Mouse (Mus musculus) liver, postnatal 0 days (tissue): ENCODE data around the gene Eme2. TPM values are rescaled to one million over a fixed set of nuclear protein-coding genes. Genes with fewer than 3 reads are reported as not detected.

Experiments
- ATAC-seq: fragments of 200-750 bp; cut with Nextera tagmentation; 2 replicates; pipeline ENCODE4 v1.8.0; 2017; ENCODE audit warnings: mild to moderate bottlenecking, moderate library complexity
- DNase-seq: peaks from one replicate; pipeline ENCODE4 v3.0.0-alpha.2; 2016
- H3K27ac ChIP-seq: fragments of 300-500 bp; sonication (generic); 2 replicates; pipeline ENCODE4 v1.5.1; 2014; ENCODE audit warnings: antibody characterized with exemption, moderate library complexity, mild to moderate bottlenecking, low read depth
- H3K27me3 ChIP-seq: fragments of 300-500 bp; sonication (generic); 2 replicates; pipeline ENCODE4 v1.6.1; 2014; ENCODE audit warnings: low read length, control low read depth, mixed read lengths; ENCODE audit not compliant: insufficient read depth
- H3K36me3 ChIP-seq: fragments of 300-500 bp; sonication (generic); replicated peaks from 2 replicates; pipeline ENCODE4 v1.6.1; 2014; ENCODE audit warnings: mild to moderate bottlenecking, control low read depth, low read length, moderate library complexity, mixed read lengths; ENCODE audit not compliant: insufficient read depth
- H3K4me1 ChIP-seq: fragments of 300-500 bp; sonication (generic); 2 replicates; pipeline ENCODE4 v1.6.1; 2014; ENCODE audit warnings: antibody characterized with exemption, mild to moderate bottlenecking, control low read depth; ENCODE audit not compliant: insufficient read depth
- H3K4me2 ChIP-seq: fragments of 300-500 bp; sonication (generic); 2 replicates; pipeline ENCODE4 v1.6.1; 2014; ENCODE audit warnings: low read depth, mild to moderate bottlenecking, low read length, moderate library complexity, mixed read lengths
- H3K4me3 ChIP-seq: fragments of 300-500 bp; sonication (generic); 2 replicates; pipeline ENCODE4 v1.5.1; 2014; ENCODE audit warnings: low read depth, low read length
- H3K9ac ChIP-seq: fragments of 300-500 bp; sonication (generic); replicated peaks from 2 replicates; pipeline ENCODE4 v1.6.1; 2014; ENCODE audit warnings: mild to moderate bottlenecking, moderate library complexity
- H3K9me3 ChIP-seq: fragments of 300-500 bp; sonication (generic); 2 replicates; pipeline ENCODE4 v1.6.1; 2016; ENCODE audit warnings: mild to moderate bottlenecking, control low read depth, low read length, mixed read lengths
- CTCF ChIP-seq: sonication (generic); IDR thresholded peaks from 2 replicates; pipeline ENCODE4 v1.5.1; 2016; ENCODE audit warnings: antibody characterized with exemption, low read depth
- EP300 ChIP-seq: IDR thresholded peaks from 2 replicates; pipeline ENCODE4 v1.6.1; 2016; ENCODE audit warnings: antibody characterized with exemption, low read depth, mild to moderate bottlenecking
- WGBS: fragments of 180-500 bp; shearing (Covaris S2); extraction: QIAGEN DNeasy Blood & Tissue Kit; methylation state at CpG from one replicate; pipeline ENCODE4 v1.1.7; 2014; ENCODE audit not compliant: insufficient replicate concordance; 5-methylcytosine and 5-hydroxymethylcytosine counted together
- polyA plus RNA-seq: library from polyadenylated mRNA; unstranded; fragments of >200 nt; fragmentation: Nextera tagmentation; extraction: Ambion mirVana; gene quantifications from 2 replicates; pipeline ENCODE4 v1.2.1, GENCODE M21; 2015

The Eme2 gene
- polyA plus RNA-seq, 1 experiment from 2014 or later = 11.3 TPM

- Histone ChIP-seq H3K4me2 (peak overlapping the region; percentile 85), H3K36me3 (peaks cover 68% of the 10 kb centered on the region), H3K27ac (peak overlapping the region; percentile 97), H3K9me3 (no peaks in the 10 kb centered on the region), H3K4me3 (peak overlapping the region; percentile 98), H3K9ac (peak overlapping the region; percentile 98), H3K4me1 (peaks cover 23% of the 10 kb centered on the region), H3K27me3 (no peaks in the 10 kb centered on the region)
- no peak for ATAC-seq
- 61% methylated on average over 18 of the region's 18 CpGs for WGBS
- TF ChIP-seq EP300 (no peak), CTCF (no peak)
- no peak for DNase-seq
Measured at GRCm38 (mm10) chr17:24887291-24888080, 7.4 kb downstream of the Eme2 start.

DNA sequence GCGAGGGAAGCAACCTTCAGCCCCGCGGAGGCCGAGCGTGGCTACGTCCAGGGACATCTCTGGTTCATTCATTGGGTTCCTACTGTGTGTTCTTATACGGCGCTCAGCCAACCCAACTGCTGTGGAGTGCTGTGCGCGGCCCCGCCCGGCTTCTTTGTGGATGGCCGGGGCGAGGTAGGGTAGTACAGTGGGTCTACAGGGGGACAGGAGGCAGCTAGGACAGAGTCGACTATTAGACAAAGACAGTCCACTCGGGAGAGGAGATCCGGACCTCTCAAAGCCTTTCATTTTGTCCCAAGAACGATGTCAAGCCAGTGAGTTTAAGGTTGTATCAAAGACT, 8.0 kb downstream of the Eme2 start:
- no peak for DNase-seq
- peak overlapping the region; percentile 97 for H3K27ac ChIP-seq
- H3K9me3 ChIP-seq = no peaks in the 10 kb centered on the region
- TF ChIP-seq CTCF (no peak), EP300 (no peak)
- H3K4me2 ChIP-seq = peak overlapping the region; percentile 85
- no peaks in the 10 kb centered on the region for H3K27me3 ChIP-seq
- under 1% methylated on average over 18 of the region's 18 CpGs for WGBS
- H3K36me3 ChIP-seq = peaks cover 68% of the 10 kb centered on the region
- H3K4me1 ChIP-seq = peaks cover 23% of the 10 kb centered on the region
- peak overlapping the region; percentile 98 for H3K4me3 ChIP-seq
- H3K9ac ChIP-seq = peak overlapping the region; percentile 98
- peak; percentile 41 for ATAC-seq

DNA sequence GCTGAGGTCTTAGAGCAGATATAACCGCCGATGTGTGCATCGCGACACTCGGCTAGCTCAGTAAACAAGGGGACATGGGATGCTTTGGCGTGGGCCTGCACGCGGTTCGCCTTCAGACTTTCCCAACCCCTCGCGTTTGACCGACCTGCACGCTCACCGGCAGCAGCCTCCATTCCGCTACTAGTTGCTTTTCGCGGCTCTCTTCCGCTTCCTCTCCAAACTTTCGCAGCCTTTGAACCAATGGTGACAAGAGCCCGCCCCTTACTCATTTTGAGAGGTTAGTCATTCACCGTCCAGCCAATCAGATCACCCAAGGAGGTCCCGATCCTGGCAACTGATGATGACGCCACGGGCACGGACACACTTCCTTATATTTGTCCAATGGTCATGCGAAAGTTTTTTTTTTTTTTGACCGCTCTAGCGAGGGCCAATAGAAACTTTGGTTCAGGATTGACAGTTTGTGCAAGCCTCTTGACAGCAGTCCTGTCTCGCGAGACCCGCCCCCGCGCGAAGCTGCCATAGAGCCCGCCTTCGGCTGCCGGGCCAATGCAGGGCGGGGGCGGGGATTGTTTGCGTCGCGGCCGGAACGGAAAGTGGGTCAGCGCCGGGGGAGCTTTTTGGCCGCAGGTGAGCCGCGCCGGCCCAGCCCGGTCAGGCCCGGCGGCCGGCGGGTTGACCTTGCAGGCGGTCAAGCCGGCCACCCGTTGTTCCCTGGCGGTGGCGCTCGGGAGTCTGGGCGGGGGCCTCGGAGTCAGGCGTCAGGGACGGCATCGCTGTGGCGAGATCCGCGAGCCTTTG, 8.6 kb downstream of the Eme2 start, which contains the start of the genes Nubp2 and Spsb3:
TSS of gene Nubp2 (minus strand) at position 216 of the 798 bp plus-strand sequence.
TSS of gene Spsb3 (plus strand) at position 510 of the 798 bp plus-strand sequence.
- H3K4me1 ChIP-seq = peaks cover 23% of the 10 kb centered on the region
- under 1% methylated on average over 69 of the region's 69 CpGs for WGBS
- ATAC-seq = peak; percentile 96

GRCm38 (mm10) chr17:24885356-24886133, 9.3 kb downstream of the Eme2 start:
- Histone ChIP-seq H3K27me3 (no peaks in the 10 kb centered on the region), H3K4me3 (peak overlapping the region; percentile 98), H3K9ac (peak overlapping the region; percentile 91), H3K27ac (peak overlapping the region; percentile 69), H3K4me2 (peak overlapping the region; percentile 95), H3K36me3 (peaks cover 55% of the 10 kb centered on the region), H3K9me3 (no peaks in the 10 kb centered on the region), H3K4me1 (peaks cover 23% of the 10 kb centered on the region)
- 19% methylated on average over 22 of the region's 22 CpGs for WGBS
- TF ChIP-seq CTCF (no peak), EP300 (no peak)
- ATAC-seq (no peak), DNase-seq (no peak)

More for the DNA sequence above, 8.6 kb downstream of the Eme2 start, which contains the start of the genes Nubp2 and Spsb3:
- peak within 1 kb of the TSS; percentile 95 for H3K4me2 ChIP-seq
- H3K36me3 ChIP-seq = peaks cover 63% of the 10 kb centered on the region
- DNase-seq = peak; percentile 98
- peak within 1 kb of the TSS; percentile 98 for H3K4me3 ChIP-seq
- no peaks in the 10 kb centered on the region for H3K27me3 ChIP-seq
- no peaks in the 10 kb centered on the region for H3K9me3 ChIP-seq
- H3K27ac ChIP-seq = peak within 1 kb of the TSS; percentile 97
- H3K9ac ChIP-seq = peak within 1 kb of the TSS; percentile 98
- TF ChIP-seq EP300 (peak; percentile 85), CTCF (peak; percentile 49)

DNA sequence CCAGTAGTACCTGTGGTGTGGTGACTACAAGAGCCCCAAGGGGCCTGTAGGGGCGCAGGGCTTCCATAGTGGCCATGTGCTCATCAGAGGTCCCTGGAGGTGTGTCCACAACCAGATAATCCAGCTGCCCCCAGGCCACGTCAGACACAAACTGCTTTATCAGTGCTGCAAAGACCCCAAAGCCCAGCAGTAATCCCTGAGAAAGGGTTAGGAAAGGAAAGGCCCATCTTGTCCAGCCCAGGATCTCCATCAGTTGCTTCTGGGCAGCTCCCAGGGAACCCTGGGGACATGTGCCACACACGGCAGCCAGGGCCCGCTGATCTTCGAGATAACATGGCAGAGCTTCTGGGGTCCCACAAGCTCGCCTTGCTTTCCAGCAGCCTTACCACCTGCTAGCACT, 10.5 kb downstream of the Eme2 start:
- H3K4me1 ChIP-seq = peaks cover 23% of the 10 kb centered on the region

More for the DNA sequence above, 10.5 kb downstream of the Eme2 start:
- no peaks in the 10 kb centered on the region for H3K27me3 ChIP-seq
- TF ChIP-seq EP300 = no peak
- no peak for TF ChIP-seq CTCF
- 81% methylated on average over 6 of the region's 6 CpGs for WGBS
- H3K36me3 ChIP-seq = peaks cover 43% of the 10 kb centered on the region
- ATAC-seq (no peak), DNase-seq (no peak)
- H3K4me3 ChIP-seq = no peak overlapping the region
- no peak overlapping the region for H3K27ac ChIP-seq
- H3K4me2 ChIP-seq = no peak overlapping the region
- no peak overlapping the region for H3K9ac ChIP-seq
- no peaks in the 10 kb centered on the region for H3K9me3 ChIP-seq
